1 mouse cellular context compared by ENCODE assay signal in the genomic region with DNA sequence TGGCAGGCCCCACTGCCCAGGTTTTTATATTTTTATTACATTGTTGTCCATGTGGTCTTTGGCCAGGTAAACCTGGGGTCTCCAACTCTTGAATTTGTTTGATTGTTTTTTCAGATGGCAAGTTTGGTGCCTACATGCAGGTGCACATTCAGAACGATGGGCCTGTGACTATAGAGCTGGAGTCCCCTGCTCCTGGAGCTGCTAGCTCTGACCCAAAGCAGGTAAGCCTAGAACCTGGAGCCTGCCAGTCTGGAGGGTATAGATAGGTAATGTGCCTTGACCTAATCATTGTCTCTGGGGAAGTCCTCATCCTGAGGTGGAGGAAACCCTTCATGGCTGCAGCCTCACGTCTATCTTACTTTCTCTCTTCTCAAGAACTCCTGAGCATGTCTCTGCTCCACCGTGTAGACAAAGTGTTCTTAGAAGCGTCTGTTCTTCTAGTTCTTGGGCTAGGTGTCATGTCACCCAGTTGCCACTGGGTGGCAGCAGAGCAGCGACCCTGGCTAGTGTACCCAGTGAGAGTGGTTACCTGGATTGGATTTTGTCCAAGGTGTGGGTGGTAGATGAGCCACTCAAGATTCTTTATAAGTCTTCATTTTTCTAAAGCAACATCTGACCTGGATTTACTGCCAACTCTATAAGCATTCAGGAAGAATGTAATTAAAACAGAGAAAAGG.
TF ChIP-seq lines count a peak whose summit lies in the region.

No protein-coding gene starts in this region.

TF ChIP-seq in CH12.LX, 34 proteins besides CTCF, POLR2A, EP300 and RAD21:
- TF ChIP-seq TBP (conservative IDR thresholded peaks at IDR 0.05; ENCODE audit: low read depth, low read length), result no peak
- no peak for TF ChIP-seq MEF2A (IDR thresholded peaks at IDR 0.05; ENCODE audit: borderline replicate concordance, low read depth, low read length)
- TF ChIP-seq MXI1 (IDR thresholded peaks at IDR 0.05; ENCODE audit: low read depth, low read length), result no peak
- no peak for TF ChIP-seq IRF4 (IDR thresholded peaks at IDR 0.05; ENCODE audit: low read depth, low read length)
- TF ChIP-seq JUN (IDR thresholded peaks at IDR 0.05; ENCODE audit: insufficient read depth, low read depth, low read length), result no peak
- peak; percentile 33; the same call in 1 of the 2 replicates for TF ChIP-seq NELFE (IDR thresholded peaks at IDR 0.05; ENCODE audit: low read depth, low read length)
- no peak for TF ChIP-seq CHD1 (IDR thresholded peaks at IDR 0.05; ENCODE audit: low read depth, low read length)
- no peak for TF ChIP-seq ETS1 (conservative IDR thresholded peaks at IDR 0.05; ENCODE audit: low read depth, low read length)
- TF ChIP-seq MYC (IDR thresholded peaks at IDR 0.05; ENCODE audit: low read depth, low read length), result no peak
- no peak for TF ChIP-seq USF1 (IDR thresholded peaks at IDR 0.05; ENCODE audit: low read depth, low read length)
- TF ChIP-seq ZC3H11A (IDR thresholded peaks at IDR 0.05; ENCODE audit: low read depth, low read length), result peak; percentile 59
- peak; percentile 88 for TF ChIP-seq SMC3 (IDR thresholded peaks at IDR 0.05; ENCODE audit: low read depth, low read length)
- no peak for TF ChIP-seq ZKSCAN1 (IDR thresholded peaks at IDR 0.05; ENCODE audit: borderline replicate concordance, low read depth, low read length)
- no peak for TF ChIP-seq MAX (IDR thresholded peaks at IDR 0.05; ENCODE audit: low read length)
- no peak for TF ChIP-seq HCFC1 (IDR thresholded peaks at IDR 0.05; ENCODE audit: low read depth, low read length)
- no peak for TF ChIP-seq UBTF (IDR thresholded peaks at IDR 0.05; ENCODE audit: low read depth, low read length)
TF ChIP-seq in CH12.LX: peak in this region for 3.
